Mouse (Mus musculus): ENCODE results near the gene Als2cl. TPM values are rescaled to one million over a fixed set of nuclear protein-coding genes. Genes with fewer than 3 reads are reported as not detected.

Als2cl gene
- 175 TPM for polyA plus RNA-seq (2017; shearing (Covaris generic))

DNA sequence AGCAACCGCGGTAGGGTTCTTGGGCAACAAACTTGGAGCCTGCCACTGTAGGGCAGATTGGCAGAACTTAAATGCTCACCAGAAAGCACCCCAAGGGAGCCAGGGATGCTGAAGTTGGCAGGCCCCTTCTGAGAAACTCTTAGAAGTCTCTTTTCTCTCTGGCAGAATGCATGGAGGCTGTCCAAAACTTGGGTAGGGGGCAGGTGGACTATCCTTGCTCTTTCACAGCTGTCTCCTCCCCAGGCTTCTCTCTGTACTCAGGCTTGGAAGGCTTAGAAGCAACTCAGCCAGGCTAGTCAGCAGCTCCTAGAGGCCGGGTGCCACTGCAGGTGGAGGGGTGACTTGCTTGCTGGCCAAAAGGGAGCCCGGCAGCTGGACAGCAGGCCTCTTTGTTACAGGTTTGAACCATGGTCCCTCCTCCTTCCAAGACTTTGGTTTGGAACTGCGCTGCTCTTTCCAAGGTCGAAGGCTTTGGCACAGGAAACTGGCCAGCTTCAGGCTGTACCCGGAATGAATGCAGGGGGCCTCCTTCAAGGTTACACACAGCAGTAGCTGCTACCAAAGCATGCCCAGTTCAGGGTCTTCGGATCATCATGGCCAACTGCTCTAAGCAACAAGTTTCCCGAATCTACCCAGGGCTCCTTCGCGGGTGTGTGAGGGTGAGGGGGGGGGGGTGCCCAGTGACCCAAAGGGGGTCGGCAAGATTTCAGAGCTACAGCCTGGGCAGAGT lies at the start of gene Als2cl:
Als2cl (plus strand) TSS at position 680 of the 730 bp plus-strand sequence.

DNA sequence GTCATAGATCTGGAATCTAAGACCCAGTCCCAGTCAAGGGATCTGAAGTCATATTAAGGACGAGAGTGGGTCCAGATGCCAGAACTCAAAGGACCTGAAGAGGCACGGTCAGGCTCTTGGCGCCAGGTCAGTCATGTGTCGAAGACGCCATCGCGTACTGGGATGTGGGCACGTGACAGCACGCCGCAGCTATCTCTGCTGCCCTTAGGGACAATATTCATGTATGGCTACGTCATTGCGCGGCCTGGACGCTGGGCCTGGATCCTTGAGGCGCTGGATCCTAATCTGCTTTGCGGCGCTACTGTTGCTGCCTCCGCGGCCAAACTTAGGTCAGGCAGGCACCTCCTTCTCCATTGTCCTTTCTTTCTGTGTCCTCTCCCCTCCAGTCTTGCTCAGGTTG lies 45.3 kb upstream of the Als2cl start, which contains the start of gene Prss45:
Prss45 (plus strand) TSS at position 178 of the 400 bp plus-strand sequence.

DNA sequence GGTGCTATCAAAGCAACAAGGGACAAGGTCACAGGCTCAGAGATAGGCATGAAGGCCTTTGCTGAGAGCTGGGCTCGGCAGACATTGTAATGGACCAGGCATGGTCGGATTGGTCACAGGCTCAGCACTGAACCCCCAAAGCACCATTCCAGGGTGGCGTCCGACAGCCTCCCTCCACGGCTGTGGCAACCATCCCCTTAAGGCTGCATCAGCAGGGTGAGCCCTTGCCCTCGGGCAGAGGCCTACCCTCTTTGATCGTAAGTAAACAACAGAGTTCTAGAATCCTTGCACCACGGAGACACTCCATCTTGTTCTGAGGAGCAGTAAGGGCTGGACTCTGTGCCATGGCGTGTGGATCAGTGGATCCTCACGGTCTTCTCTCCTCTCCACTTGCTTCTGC lies 35.5 kb upstream of the Als2cl start, which contains the start of gene Prss46:
Prss46 (plus strand) TSS at position 301 of the 400 bp plus-strand sequence.

DNA sequence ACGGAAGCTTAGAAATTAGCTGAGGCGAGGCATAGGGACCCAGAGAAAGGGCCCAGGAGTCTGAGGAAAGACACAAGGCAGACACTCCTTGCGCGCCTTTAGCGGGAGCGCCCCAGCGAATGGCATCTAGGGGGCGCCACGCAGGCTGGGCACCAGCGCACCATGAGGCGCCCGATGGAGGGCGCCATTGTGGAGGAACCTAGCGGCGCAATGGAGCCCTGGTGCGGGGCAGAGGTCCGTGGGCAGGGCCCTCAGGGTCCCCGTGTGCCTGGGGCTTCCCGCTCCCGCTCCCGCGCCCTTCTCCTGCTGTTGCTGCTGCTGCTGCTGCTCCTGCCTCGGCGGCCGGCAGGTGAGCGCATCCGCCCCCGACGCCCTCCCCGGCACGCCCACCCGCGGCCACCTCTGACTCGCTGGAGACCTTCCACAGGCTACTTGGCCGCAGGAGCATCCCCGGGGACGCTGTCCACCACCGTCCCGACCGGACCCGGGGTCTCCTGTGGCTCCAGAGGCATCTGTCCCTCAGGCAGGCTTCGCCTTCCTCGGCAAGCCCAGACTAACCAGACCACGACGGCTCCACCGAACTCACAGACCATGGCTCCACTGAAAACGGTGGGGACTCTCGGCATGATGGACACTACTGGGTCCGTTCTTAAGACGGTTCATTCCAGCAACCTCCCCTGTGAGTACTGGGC lies 21.7 kb upstream of the Als2cl start, which contains the start of gene Prss50:
Prss50 (plus strand) TSS at position 187 of the 692 bp plus-strand sequence.

DNA sequence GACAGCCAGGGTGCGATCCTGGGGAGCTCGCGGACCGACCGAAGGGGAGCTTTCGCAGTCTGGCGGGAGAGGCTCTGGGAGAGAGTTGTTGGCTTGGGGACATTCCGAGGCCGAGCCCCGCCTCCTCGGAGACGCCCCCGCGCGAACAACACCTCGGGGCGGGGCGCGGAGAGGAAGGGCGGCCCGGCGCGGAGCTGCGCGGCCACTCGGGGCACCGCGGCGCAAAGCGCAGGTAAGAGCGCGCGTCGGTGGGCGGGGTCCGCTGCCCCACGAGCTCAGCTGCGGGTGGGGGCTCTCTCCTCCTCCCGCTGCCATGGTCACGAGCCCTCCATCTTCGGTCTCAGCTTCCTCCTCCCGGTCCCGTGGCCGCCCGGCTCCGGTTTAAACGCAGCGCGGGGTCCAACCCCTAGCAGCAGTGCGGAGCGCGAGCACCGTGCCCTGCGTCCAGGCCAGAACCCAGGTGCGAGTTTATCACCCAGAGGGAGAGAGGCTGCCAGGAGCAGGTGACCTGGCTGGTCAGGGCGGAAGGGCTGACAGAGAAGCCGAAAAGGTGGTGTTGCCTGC lies 410 bp downstream of the Als2cl start, which contains the start of gene Tmie:
Tmie (minus strand) TSS at position 116 of the 564 bp plus-strand sequence.

DNA sequence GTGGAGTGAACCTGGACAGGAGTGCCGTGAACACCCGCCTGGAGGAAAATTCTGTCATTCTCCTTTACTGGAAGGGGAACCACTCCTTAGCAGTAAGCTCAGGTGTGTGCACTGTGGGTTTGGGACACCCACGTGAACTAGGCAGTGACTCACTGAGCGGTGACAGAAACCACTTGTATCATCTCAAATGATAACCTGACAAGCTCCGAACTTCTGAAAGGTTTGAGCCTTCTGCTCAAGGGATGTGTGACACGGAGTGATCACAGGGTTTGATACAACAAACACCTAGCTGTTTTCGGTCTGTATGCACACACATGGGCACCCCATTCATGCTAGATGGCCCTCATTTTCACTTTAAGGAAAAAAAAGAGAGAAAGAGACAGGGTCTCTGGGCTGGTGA lies 37.1 kb downstream of the Als2cl start, which contains the start of gene Fam240a:
Fam240a (minus strand) TSS at position 76 of the 400 bp plus-strand sequence.

DNA sequence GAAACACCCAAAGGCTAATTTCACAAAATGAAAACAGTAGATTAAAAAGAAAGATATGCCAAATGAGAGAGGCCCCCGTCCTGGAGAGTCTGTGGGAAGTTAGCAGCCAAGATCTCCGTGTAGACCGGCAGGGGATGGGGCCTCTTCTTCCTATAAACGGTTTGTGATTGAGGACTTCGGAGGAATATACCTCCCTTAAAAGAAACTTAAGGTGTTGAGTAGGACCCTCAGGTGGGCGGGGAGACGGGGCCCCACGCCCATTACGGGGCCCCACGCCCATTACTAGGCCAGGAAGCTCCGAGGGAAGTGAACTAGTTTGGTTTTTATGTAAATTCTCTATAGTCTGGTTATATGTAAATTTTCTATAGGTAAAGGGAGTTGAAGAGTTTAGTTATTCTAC lies 66.3 kb downstream of the Als2cl start, which contains the start of gene Tdgf1:
Tdgf1 (minus strand) TSS at position 233 of the 400 bp plus-strand sequence.

Other genes with a start within 250 kb of the Als2cl start
- 32.5 TPM for gene Nbeal2, start 225.7 kb upstream of the Als2cl start, polyA plus RNA-seq (2017; shearing (Covaris generic))
- 178 TPM for gene Ccdc12, start 223.4 kb upstream of the Als2cl start, polyA plus RNA-seq (2017; shearing (Covaris generic))
- not detected for gene Myl3, start 138.0 kb upstream of the Als2cl start, polyA plus RNA-seq (2017; shearing (Covaris generic))
- not detected for gene Pth1r, start 132.7 kb upstream of the Als2cl start, polyA plus RNA-seq (2017; shearing (Covaris generic))
- not detected for gene Prss42, start 81.7 kb upstream of the Als2cl start, polyA plus RNA-seq (2017; shearing (Covaris generic))
- gene Prss44, start 65.9 kb upstream of the Als2cl start, polyA plus RNA-seq (2017; shearing (Covaris generic)), result not detected
- gene Prss43, start 53.2 kb upstream of the Als2cl start, polyA plus RNA-seq (2017; shearing (Covaris generic)), result not detected
- not detected for gene Prss45, start 45.3 kb upstream of the Als2cl start, polyA plus RNA-seq (2017; shearing (Covaris generic))
- not detected for gene Prss46, start 35.4 kb upstream of the Als2cl start, polyA plus RNA-seq (2017; shearing (Covaris generic))
- not detected for gene Prss50, start 21.9 kb upstream of the Als2cl start, polyA plus RNA-seq (2017; shearing (Covaris generic))
- gene Tmie, start 243 bp downstream of the Als2cl start, polyA plus RNA-seq (2017; shearing (Covaris generic)), result 24.9 TPM
- 6.4 TPM for gene Fam240a, start 37.0 kb downstream of the Als2cl start, polyA plus RNA-seq (2017; shearing (Covaris generic))
- 2.0 TPM for gene Tdgf1, start 66.3 kb downstream of the Als2cl start, polyA plus RNA-seq (2017; shearing (Covaris generic))
- gene Lrrc2, start 71.7 kb downstream of the Als2cl start, polyA plus RNA-seq (2017; shearing (Covaris generic)), result not detected
- not detected for gene Rtp3, start 110.7 kb downstream of the Als2cl start, polyA plus RNA-seq (2017; shearing (Covaris generic))
- gene Ltf, start 139.4 kb downstream of the Als2cl start, polyA plus RNA-seq (2017; shearing (Covaris generic)), result not detected
- 0.95 TPM for gene Ccrl2, start 177.6 kb downstream of the Als2cl start, polyA plus RNA-seq (2017; shearing (Covaris generic))
- gene Lrrfip2, start 237.7 kb downstream of the Als2cl start, polyA plus RNA-seq (2017; shearing (Covaris generic)), result 27.2 TPM